Mouse (Mus musculus) embryonic fibroblast, embryonic 13.5 days (primary cell): ENCODE data around the gene Bspry.

Experiments
- CTCF ChIP-seq: IDR thresholded peaks from 2 replicates; pipeline ENCODE4 v1.5.1; 2011; ENCODE audit warnings: mild to moderate bottlenecking, control low read depth, low read length, moderate library complexity, borderline replicate concordance; ENCODE audit not compliant: insufficient read depth
- POLR2A ChIP-seq: IDR thresholded peaks from 2 replicates; pipeline ENCODE4 v1.6.1; 2011; ENCODE audit warnings: low read depth, mild to moderate bottlenecking, control low read depth, low read length, moderate library complexity

GRCm38 (mm10) chr4:62463124-62463523 lies 16.7 kb upstream of the Bspry start:
- TF ChIP-seq POLR2A (no peak), CTCF (no peak)
